Mouse (Mus musculus) E14TG2a.4 (cell line): Measurements from ENCODE around the gene 1700023F06Rik.

ENCODE experiments used
- CTCF ChIP-seq: conservative IDR thresholded peaks from 2 replicates; pipeline ENCODE4 v1.5.1; 2014; ENCODE audit warnings: low read length
- NANOG ChIP-seq: IDR thresholded peaks from 2 replicates; pipeline ENCODE4 v1.6.1; 2014; ENCODE audit warnings: borderline replicate concordance, low read length, mixed read lengths
- POU5F1 ChIP-seq: IDR thresholded peaks from 2 replicates; pipeline ENCODE4 v1.6.1; 2014; ENCODE audit warnings: low read length, borderline replicate concordance

DNA sequence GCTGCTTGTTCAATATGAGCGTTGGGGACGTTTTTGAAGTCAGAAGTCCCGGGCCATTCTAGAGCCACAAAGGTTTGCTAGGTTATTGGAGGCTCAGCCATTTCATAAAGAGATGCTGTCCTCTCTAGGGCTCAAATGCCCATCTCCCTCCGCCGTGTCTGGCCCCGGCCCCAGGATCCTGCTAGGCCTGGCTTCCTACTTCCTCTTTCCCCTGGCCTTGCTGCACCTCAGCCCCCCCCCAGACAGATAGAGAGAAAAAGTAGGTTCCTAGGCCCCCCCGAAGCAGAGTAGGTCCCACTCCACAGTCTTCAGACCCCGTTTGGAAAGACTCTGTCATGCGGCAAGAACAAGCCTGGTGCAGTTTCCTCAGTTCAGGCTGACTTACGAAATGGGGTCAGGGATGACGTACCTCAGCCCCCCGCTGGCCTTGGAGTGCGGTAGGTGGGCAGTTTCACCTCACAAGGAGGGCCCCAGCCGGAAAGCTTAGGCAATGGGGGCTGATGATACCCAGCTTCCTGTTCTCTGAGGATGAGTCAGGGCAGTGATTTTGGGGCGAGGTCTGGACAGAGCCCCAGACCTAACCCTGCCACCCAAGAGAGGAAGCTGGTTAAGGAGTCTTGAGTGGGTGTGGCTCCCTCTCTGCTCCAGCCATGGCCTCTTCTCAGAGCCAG lies 30.4 kb downstream of the 1700023F06Rik start:
- no peak for TF ChIP-seq CTCF
- no peak for TF ChIP-seq POU5F1
- no peak for TF ChIP-seq NANOG
